Mouse (Mus musculus) CD4-positive naive resting alpha-beta T cell, adult 76 days (primary cell): ENCODE results near the gene Lnp1. TPM values are rescaled to one million over a fixed set of nuclear protein-coding genes. Genes with fewer than 3 reads are reported as not detected.

Source experiments
- total RNA-seq: library from RNA; stranded (reverse); gene quantifications from one replicate; pipeline ENCODE4 v1.2.4, GENCODE M21; 2023

Lnp1 gene
- not detected for total RNA-seq

DNA sequence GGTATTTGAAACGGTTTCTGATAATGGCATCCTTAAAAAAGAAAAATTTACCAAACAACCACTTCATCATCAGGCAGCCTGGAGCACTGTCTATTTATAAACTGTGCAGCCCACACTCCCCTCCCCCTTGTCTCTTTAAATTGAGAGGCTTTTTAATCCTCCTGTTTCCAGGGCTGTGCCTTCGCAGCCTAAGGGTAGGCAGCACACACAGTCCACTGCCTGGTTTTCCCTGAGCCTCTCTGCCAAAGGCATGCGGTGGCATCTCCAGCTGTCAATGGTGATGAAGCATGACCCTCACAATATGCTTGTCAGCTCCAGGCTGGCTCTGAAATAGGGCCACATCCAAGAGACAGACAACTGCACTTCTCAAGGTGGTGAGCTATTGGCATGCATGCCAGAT lies at the start of gene Lnp1:
Gene Lnp1, minus strand, starts transcription at position 39 of the 400 bp plus-strand sequence.

DNA sequence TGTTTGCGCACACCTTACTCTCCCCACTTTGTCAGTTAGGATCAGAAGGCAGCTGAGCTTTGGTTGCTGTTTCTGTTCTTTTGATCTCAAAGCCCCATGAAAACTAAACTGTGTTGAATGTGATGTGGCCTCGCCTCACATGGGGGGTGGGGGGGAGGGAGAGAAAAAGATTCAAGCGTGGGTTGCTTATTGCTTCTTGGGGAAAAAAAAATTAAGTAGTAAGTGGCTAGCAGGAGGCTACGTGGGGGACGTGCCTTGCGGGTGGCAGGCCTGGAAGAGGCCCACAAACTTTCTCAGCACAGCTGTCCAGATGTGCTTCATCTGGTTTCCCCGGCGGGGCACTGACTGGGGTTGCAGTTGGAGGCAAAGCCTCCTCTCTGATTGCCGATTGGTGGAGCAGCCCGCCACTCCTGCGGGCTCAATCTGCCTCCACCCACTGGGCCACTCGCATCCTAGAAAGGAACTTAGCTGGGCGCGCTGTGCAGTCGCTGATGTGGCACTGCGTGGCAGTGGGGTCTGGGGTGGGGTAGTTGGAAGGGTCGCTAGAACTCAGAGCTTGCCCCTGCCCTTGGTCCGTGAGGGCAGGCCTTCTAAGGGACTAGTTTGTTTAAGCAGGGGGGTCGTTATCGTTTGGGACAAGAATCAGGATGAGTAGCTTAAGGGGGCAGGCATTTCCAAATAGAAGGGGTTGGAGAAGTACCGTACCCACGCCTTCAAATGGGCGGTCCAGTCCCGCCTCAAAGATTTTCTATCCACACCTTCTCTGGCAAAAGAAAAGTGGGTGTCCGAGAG lies 41.8 kb downstream of the Lnp1 start, which contains the start of gene Tmem45a:
Gene Tmem45a, minus strand, starts transcription at position 343 of the 792 bp plus-strand sequence.

Other genes with a start within 250 kb of the Lnp1 start
- gene Tfg, start 210.6 kb downstream of the Lnp1 start, total RNA-seq: 30.4 TPM
- gene Adgrg7, start 132.2 kb downstream of the Lnp1 start, total RNA-seq: not detected
- gene Tmem45a, start 41.9 kb downstream of the Lnp1 start, total RNA-seq: not detected
- gene Tmem45a2, start 143.3 kb upstream of the Lnp1 start, total RNA-seq: not detected
- 27.2 TPM for gene Tomm70a, start 193.6 kb upstream of the Lnp1 start, total RNA-seq
- 27.9 TPM for gene Nit2, start 239.3 kb upstream of the Lnp1 start, total RNA-seq